Comparison of ENCODE assay signal across 1 mouse cellular context in genomic region chr8:70237842-70238241, GRCm38 (mm10).
TF ChIP-seq lines count a peak whose summit lies in the region.

No protein-coding gene starts in this region.

TF ChIP-seq in MEL, 35 proteins besides CTCF, POLR2A, EP300 and RAD21:
- TF ChIP-seq MXI1 (IDR thresholded peaks at IDR 0.05; ENCODE audit: low read depth, low read length) (peak; percentile 84), BHLHE40 (IDR thresholded peaks at IDR 0.05; ENCODE audit: borderline replicate concordance, low read depth, low read length) (peak; percentile 46; the same call in 1 of the 2 replicates), TBP (IDR thresholded peaks at IDR 0.05; ENCODE audit: low read depth, low read length) (no peak), MAFK (IDR thresholded peaks at IDR 0.05; ENCODE audit: borderline replicate concordance, low read depth, low read length) (peak; percentile 60; the same call in 1 of the 2 replicates), TCF12 (IDR thresholded peaks at IDR 0.05; ENCODE audit: low read depth, low read length) (peak; percentile 89), ZNF384 (IDR thresholded peaks at IDR 0.05; ENCODE audit: low read depth, low read length) (0 out of 2 replicates have a peak, but pooled peaks have one; percentile 33), MAX (IDR thresholded peaks at IDR 0.05; ENCODE audit: low read length) (peak; percentile 65), RCOR1 (IDR thresholded peaks at IDR 0.05; ENCODE audit: low read depth, low read length) (peak; percentile 92), MYC (IDR thresholded peaks at IDR 0.05; ENCODE audit: low read depth, low read length) (0 out of 2 replicates have a peak, but pooled peaks have one; percentile 41), ETS1 (IDR thresholded peaks at IDR 0.05; ENCODE audit: low read depth, low read length) (peak; percentile 76), MEF2A (IDR thresholded peaks at IDR 0.05; ENCODE audit: extremely low read depth, insufficient replicate concordance, low read depth, low read length, poor library complexity, severe bottlenecking) (no peak), SMC3 (IDR thresholded peaks at IDR 0.05; ENCODE audit: low read depth, low read length) (no peak), TAL1 (IDR thresholded peaks at IDR 0.05; ENCODE audit: low read length) (peak; percentile 80), GATA1 (IDR thresholded peaks at IDR 0.05; ENCODE audit: low read depth, low read length) (peak; percentile 91), JUND (IDR thresholded peaks at IDR 0.05; ENCODE audit: low read depth, low read length) (no peak), SIN3A (IDR thresholded peaks at IDR 0.05; ENCODE audit: low read length) (peak; percentile 81)
